Mouse (Mus musculus): ENCODE measurements around the gene Hsd17b11.
"Not testable (repeated sequence)": the region's sequence is repeated elsewhere in the genome, so short reads cannot be mapped to it uniquely, and the experiment has no call there.

Hsd17b11 gene

DNA sequence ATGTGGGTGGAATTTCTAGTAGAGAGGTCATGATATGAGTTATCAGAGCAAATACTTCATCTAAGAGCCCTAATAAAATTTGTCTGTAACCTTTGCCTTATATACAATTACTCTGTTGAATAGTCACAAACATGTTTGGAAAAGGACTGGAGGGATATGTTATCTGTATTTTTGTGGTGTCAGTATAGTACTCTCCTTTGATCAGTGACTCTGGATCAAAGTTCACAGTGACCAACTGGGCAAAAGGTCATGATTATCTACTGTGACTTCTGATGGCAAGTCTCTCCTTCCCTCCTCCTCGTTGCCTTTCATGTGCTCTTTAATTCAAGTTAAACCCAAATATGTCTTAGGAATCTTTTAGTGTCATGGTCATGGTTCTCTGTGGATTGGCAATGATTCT, 14.1 kb upstream of the Hsd17b11 start:
- no peak for DNase-seq (ENCODE audit: low spot score)

DNA sequence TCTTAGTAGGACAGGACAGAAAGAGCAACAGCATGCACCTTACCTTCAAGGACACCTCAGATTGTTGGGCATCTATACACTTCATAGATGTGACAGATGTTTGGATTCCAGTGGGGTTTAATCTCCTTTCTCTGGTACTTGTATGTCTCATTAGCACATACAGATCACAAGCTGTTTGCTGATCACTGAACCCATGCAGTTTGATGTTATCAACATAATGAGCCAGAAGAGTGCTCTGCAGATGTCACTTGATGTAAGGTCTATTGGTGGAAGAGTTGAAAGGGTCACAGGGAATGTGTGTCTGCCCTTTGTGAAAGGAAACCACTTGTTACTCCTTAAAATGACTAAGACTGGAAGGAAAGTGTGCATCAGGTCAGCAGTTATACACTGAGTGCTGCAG, 13.3 kb upstream of the Hsd17b11 start:
- DNase-seq (ENCODE audit: low spot score) = no peak

DNA sequence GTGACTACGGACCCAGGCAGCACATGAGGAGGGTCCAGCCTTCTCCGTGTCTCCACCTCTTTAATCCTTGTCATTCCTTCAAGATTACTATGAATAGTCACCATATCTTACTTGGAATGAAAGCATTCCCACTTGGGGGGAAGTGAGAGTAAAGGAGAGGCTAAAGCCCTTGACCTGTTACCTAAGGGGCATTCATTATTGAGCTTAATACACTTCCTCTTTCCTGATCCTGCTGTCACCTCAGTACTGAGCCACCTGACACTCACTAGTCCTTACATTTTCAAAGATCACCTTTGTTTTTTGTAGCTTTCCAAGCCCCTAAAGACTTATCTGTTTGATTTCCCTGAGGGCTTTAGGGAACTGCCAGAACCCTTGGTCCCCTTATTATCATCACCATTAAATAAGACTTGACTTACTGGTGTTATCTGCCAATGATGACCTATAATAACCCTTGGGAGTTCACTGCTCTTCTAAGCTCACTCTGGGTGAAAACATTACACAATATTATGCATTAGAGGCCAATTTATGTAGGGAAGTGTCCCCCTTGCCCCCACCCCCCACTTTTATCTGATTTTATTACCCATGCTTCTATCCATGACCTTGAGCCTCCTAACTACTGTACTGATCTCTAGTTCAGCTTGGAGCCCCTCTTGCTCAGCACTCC, 10.8 kb upstream of the Hsd17b11 start:
- no peak for DNase-seq (ENCODE audit: low spot score)

DNA sequence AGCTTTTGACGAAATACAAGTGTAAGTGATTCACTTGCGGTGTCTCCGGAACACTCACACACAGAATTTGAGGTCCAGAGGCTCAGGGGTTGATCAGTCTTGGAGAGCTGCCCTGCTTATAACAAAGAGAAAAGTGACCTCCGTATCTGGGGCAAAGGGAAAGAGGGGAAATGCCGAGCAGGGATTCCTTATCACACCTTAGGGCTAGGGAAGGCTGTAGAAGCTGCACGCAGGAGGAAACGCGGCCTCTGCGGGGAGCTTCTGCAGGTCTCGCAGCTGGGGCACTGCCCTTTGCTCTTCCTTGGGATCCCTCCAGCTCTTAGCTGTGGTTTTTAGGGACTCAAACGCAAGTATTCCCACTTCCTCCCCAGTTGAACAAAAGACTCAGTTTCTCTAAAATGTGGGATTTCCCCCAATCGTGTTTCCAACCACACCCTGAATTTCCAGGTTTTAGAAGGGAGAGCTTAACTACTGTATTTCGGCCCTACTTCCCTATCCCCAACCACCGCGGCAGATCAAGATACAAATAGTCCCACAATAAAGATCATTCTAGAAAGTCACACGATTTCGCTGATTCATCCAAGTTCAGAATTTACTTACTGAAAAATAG, 3.6 kb upstream of the Hsd17b11 start:
- DNase-seq (ENCODE audit: low spot score) = no peak

- no peak for DNase-seq (ENCODE audit: low spot score)
Measured at GRCm38 (mm10) chr5:104024762-104025161, 3.0 kb upstream of the Hsd17b11 start.

GRCm38 (mm10) chr5:104024193-104024592, 2.5 kb upstream of the Hsd17b11 start:
- DNase-seq (ENCODE audit: low spot score) = not testable (repeated sequence)

DNA sequence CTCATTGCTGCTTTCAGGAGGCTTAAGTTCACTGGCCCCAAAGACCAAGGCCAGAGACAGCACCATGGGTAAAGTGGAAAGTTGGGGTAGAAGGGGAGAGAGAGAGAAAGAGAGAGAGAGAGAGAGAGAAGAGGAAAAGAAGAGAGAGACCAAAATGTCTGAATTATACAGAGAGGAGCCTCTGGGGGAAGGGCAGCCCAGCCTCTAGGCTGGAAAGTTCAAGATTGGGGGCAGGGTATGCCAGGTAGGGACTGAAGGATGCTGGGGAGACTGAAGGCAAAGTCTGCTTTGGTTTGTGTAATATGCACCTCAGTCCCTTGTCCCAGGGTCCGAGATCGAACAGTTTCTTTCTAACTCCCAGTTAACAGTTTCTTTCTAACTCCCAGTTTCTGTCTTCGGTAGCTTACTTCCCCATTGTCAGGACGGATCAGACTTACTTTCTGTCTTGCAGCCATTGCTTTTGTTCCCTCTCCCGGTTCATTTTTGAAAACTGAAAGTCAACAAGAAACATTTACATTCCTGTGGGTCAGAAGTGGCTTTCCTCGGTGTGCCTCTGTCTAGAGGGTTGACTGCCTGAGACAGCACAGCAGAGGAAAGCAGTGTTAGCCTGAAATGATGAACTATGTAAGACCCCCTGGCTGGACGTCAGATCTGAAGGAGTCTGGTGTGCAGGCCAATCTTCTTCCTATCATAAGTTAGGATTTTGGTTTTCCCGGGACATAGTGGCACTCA, 1.7 kb upstream of the Hsd17b11 start:
- no peak for DNase-seq (ENCODE audit: low spot score)

DNA sequence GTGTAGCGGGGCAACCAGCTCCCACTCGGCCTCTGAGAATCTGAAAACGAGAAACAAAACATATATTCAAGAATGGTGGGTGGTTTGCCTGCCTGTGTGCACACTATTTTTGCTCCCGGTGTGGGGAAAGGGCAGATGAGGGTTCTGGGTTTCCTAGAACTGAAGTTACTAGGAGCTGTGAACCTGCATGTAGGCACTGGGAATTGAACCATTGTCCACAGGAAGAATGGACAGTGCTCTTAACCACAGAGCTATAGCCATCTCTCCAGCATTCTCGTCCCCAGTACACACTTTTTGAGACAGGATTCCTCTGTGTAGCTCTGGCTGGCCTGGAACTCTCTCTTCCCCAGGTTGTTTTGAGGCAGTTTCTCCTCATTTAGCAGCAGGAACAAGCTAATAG, 839 bp upstream of the Hsd17b11 start:
- no peak for DNase-seq (ENCODE audit: low spot score)

DNA sequence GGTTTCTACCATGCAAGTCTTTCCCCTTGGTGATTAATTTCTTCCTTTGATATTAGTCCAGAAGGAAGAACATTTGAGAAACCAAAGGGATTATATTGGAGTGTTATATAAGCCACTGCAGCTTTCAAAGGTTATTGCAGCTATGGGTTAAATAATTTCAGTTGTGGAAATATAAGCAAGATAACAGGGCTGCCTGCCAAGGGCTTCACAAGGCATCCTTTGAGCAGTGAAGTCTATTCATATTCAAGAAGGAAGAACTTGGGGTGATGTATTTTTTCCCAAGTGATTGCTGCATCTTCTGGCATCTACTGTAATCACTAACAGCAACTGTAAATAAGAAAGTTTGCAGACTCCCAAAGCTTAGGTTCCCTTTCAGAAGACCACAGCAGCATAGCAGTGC, 10.3 kb downstream of the Hsd17b11 start:
- DNase-seq (ENCODE audit: low spot score) = no peak

GRCm38 (mm10) chr5:104010261-104010660, 11.5 kb downstream of the Hsd17b11 start:
- no peak for DNase-seq (ENCODE audit: low spot score)

DNA sequence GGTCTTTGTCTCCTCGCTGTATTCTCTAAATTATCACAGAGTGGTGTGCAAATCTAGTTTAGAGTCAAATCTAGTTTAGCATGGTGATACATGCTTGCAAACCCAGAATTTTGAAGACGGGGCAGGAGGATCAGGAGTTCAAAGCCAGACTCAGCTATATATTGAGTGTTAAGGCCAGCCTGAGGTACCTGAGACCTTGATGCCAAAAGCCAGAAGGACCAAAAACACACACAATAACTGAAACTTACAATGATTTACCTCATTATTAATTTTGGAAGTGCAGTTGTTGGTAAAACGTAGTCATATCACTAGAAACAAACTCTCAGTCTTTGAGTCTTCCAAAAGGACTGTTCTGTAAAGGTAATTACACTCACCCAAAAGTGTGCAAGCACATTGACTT, 12.3 kb downstream of the Hsd17b11 start:
- DNase-seq (ENCODE audit: low spot score) = no peak

GRCm38 (mm10) chr5:104007801-104008200, 13.9 kb downstream of the Hsd17b11 start:
- DNase-seq (ENCODE audit: low spot score) = no peak

DNA sequence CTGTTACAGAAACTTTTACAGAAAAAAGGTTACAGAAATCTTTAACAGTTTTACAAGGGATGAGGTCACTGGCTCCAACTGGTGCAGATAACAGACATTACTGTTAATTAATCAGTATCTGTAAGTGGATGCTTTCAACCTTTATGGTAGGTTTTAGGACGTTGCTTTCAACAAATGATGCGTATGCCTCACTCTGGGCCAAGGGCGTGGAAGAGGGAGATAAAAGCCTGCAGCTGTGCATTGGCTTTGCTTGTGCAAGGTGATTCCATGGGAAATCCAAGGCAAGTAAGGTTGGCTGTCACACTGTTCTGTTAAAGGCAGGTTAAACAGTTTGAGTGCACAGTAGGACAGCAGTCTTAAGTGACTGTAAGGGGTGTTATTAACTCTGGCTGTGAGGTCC, 14.9 kb downstream of the Hsd17b11 start:
- DNase-seq (ENCODE audit: low spot score) = no peak

DNA sequence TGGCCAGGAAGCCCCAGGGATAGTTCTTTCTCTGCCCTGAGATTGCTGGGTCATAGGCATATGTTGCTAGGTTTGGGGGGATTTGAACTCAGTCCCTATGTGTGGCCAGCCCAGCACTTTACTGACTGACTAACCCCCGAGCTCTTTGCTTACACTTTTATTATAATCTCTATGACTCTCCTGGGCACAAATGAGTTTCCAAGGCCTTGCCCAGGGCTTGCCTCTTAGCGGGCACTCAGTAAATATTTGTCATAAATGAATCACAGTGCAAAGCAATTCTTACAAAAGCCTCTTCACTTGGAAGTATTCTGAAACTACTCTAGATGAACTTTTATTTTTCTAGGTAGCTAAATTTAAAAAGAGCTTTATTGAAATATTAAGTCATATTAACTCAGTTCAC, 17.8 kb downstream of the Hsd17b11 start:
- no peak for DNase-seq (ENCODE audit: low spot score)

- DNase-seq (ENCODE audit: low spot score) = no peak
Measured at GRCm38 (mm10) chr5:104003256-104003931, 18.3 kb downstream of the Hsd17b11 start.

- no peak for DNase-seq (ENCODE audit: low spot score)
Measured at GRCm38 (mm10) chr5:104002549-104003255, 19.0 kb downstream of the Hsd17b11 start.

DNA sequence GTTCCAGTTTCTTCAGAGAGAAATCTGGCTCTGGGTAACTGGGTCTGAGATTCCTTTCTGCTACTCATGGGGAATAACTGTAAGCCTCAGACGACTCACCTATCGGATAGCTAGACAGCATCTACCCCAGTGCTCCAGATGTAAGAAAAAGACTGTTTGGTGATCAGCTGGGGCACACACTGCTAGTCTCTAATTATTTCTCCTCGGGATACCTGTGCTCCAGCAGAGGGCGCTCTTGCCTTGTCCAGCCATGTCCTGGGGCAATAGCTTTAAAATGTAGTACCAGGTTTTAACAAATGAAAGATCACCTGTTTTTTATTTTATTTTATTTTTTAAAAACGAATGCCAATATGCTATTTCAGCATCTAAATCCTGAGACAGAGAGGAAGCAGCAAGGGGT, 22.0 kb downstream of the Hsd17b11 start:
- DNase-seq (ENCODE audit: low spot score) = peak; percentile 53

DNA sequence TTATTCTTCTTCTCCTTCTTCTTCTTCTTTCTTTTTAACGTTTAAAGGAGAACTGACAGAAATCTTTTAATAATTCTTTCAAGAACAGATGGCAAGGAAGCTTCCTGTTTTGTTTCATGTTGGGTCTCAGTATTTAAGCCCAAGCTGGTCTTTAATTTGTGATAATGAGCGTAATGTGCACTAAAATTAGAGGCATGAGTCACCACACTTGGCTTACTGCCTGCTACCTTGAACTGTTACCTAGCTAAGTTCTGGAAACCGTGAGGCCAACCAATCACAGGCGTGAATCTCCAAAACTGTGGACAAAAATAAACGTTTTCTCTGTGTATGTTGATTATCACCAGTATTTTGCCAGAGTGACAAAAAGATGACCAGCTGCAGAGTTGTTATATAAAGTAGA, 23.0 kb downstream of the Hsd17b11 start:
- no peak for DNase-seq (ENCODE audit: low spot score)

DNA sequence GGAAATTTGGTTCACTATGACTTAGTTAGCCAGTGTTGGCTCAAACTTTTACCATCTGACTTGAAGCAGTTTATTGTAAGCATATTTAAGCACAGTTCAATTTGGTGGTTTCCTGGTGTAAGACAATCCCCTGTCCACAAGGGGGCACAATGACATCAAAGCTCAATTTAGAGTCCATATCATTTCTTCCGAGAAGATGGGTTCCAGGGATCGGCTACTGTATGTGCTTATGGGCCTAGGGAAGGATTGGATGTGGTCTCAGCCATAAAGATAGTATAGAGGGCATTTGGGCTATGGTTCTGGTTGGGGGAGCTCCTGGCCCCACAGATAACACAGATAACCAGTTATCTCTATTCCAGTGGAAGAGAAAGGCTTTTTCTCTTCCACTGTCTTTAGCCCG, 26.5 kb downstream of the Hsd17b11 start:
- no peak for DNase-seq (ENCODE audit: low spot score)

GRCm38 (mm10) chr5:103994669-103995068, 27.1 kb downstream of the Hsd17b11 start:
- DNase-seq (ENCODE audit: low spot score) = no peak

GRCm38 (mm10) chr5:103993601-103994000, 28.1 kb downstream of the Hsd17b11 start:
- no peak for DNase-seq (ENCODE audit: low spot score)

DNA sequence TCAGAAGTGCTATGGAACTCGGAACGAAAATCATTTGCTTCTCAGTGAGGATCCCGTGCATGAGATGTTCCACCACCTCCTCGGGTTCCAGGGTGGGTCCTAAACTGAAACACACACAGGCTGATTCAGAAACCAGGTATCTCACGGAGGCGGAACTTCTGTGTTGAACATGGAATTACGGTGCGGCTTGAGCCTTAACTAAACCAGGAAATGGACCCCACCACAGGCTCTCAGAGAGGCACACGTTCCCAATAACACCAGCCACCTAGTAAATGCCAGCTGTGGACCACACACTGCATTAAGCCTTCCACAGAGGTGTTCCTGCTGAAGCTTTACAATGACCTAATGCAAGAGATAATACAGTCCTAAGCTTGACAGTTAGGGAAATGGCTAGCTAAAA, 28.9 kb downstream of the Hsd17b11 start:
- no peak for DNase-seq (ENCODE audit: low spot score)

All from testis, postnatal 14 days (tissue).